Mouse (Mus musculus) heart, adult 2 months (tissue): ENCODE measurements around the gene Cdcp1.

Source experiments
- CTCF ChIP-seq: fragments of 200-600 bp; IDR thresholded peaks from 2 replicates; pipeline ENCODE4 v1.8.1; 2022; ENCODE audit warnings: antibody characterized with exemption, mild to moderate bottlenecking, moderate library complexity
- POLR2A ChIP-seq: fragments of 200-500 bp; IDR thresholded peaks from 2 replicates; pipeline ENCODE4 v1.6.1; 2011; ENCODE audit warnings: mild to moderate bottlenecking, low read depth, low read length, control low read depth; ENCODE audit not compliant: insufficient read depth

DNA sequence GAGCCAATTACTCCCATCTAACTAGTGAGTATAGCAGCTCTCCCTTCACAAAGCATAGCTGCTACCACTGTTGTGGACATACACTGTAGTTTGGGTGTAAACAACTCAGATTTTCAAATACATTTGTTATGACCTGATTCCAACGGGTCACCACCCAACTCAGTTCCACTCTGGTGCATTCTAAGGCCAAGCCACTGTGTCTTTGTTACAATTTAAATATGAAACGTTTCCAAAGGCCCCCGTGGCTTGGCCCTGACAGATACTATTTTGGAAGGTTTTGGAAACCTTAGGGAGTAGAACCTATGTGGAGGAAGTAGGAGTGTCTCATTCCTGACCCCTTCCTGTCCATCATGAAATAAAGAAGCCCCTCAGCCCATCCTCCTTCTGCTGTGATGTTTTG is 15.7 kb downstream of the Cdcp1 start:
- no peak for TF ChIP-seq POLR2A
- TF ChIP-seq CTCF: no peak
